Mouse (Mus musculus) kidney, adult 9 months (tissue): ENCODE measurements around the gene Gm44511.
"Not testable (repeated sequence)": the region's sequence is repeated elsewhere in the genome, so short reads cannot be mapped to it uniquely, and the experiment has no call there.

Experiments used
- DNase-seq: peaks from one replicate; pipeline ENCODE4 v3.0.0; 2022

Gm44511 gene

GRCm38 (mm10) chr6:128759221-128759950 is 66.7 kb downstream of the Gm44511 start:
- no peak for DNase-seq

DNA sequence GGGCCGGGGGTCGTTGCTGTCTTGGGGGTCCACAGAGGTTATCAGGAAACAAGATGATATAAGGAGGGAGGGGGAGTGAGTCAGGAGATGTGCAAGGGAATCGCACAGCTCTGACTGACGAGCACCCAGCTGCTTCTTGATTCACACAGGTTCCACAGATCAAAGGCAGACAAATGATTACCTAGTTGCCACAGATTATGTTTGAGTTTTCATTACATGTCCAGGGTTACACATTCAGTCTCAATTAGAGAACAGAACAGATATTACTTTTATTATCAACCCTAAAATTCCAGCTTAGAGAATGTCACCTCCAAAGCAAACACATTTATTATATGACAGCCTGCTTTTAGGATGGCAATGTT is 70.7 kb downstream of the Gm44511 start:
- DNase-seq, result not testable (repeated sequence)

DNA sequence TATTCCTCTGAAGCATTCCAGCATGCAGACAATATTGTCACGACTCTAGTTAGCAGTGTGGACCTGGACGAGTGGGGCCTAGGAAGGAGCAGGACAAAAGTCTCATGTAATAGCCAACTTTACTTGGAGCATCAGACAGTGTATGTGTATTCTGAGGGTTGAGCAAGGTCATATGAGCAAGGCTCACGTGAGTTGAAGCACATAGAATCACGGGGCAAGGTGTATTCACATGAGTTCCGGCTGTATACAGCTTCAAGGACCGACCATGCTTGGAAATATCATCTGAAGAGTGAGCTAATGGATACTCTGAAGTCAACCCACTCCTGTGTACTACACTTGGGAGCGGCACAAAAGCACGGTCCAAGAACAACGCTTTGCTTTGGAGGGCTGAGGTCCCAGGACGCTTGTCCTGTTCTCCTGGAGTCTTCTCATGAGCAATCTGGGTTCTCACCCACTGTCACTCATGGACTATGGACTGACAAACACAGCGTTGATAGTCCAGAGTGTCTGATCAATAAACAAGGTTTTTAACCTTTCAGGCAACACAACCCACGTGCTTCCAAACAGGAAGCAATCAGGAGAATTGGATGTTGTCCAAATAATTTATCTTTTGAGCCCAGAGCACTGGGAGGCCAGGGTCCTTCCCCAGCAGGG is 71.2 kb downstream of the Gm44511 start:
- not testable (repeated sequence) for DNase-seq

DNA sequence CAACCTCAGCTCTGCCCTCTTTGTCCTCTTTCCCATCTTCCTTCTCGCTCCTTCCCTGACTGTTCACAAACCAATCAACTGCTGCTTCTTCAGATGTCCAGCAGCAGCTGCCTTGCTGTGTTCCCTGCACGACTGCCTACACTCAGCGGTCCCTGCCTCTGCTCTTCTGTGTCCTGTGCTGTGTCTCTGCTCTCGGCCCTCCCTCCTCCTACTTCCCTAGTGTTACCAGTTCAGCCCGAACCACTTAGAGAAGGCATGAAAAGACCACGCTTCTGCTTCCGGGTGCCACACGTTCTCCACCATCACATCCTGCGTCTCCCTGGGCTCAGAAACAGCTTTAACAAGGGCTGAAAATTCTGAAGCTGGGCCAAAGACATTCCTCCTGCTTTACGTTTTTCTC is 71.8 kb downstream of the Gm44511 start:
- not testable (repeated sequence) for DNase-seq

DNA sequence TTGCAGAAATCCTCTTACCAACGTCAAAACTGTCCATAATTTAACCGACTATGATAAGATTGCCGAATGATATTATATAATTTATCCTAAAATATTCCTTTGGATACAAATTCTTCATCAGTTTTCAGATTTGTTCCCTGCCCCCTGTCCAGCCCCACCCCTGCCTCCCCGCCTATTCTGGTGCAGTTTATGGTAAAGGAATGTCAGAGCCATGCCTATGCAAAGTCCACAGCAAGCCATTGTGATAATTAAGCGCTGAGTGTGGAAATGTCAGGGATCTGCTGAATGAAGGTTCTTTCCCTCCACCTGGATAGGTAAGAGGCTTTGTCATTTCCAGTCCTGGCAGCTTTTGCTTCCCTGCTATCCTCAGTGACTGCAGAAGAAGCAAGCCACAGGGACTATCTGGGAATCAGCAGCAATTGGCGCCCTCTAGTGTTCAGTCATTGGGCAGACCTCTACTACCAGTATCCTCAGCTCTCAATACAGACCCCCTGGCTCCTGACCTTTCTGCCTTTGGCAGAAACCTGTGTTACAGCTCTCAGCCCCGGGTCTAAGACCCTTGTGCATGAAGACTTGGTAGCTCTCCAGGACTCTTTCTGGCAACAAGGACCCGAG is 72.4 kb downstream of the Gm44511 start:
- peak; percentile 92 for DNase-seq

- not testable (repeated sequence) for DNase-seq
Observed at GRCm38 (mm10) chr6:128747006-128747405, 79.1 kb downstream of the Gm44511 start.

GRCm38 (mm10) chr6:128737445-128737844 is 88.7 kb downstream of the Gm44511 start:
- DNase-seq, result no peak

GRCm38 (mm10) chr6:128736100-128736499 is 90.0 kb downstream of the Gm44511 start:
- DNase-seq, result peak; percentile 24

DNA sequence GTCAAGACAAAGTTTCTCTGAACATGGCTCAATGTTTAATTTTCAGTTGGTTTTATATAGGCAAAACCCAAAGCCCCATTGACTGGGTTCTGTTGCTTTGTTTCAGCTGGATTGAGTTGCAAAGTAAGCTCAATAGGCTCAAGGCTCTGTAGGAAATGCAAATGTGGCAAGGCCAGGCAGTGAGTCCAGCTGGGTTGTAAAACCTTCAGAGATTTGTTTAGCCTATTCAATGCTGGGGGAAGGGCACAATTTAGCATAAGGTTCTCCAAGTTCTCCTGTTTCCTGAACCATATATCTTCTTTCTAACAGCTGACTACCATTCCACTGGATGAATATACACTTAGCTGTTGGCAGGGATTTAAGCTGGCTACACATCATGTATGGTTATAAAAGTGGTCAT is 91.2 kb downstream of the Gm44511 start:
- DNase-seq, result no peak

DNA sequence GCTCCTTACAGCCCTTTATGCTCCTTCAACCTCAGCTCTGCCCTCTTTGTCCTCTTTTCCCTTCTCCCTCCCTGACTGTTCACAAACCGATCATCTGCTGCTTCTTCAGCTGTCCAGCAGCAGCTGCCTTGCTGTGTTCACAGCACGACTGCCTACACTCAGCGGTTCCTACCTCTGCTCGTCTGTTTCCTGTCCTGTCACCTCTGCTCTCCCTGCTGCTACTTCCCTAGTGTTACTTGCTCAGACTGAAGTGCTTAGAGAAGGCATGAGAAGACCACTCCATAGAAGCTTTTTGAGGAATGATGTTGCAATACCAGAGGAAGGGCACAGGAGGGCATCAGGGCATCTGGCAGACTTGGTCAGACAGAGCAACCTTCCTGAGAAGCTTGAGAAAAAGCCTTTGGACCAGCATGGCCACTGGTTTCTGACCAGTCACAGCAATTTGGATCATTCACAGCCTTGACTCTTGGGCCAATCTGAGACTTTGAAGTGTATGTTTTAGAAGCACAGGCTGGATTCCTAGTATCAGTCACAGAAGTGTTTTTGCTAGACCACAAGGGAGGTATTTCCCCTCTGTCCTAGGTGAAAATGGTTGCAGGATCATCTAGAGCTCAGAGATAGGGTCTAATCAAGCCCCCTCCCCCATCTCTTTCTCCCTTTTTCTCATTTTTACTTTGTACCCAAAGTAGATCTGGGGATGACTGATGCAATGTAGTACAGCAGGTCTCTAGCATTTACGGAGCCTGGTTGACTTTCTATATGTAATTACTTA is 92.0 kb downstream of the Gm44511 start:
- no peak for DNase-seq

DNA sequence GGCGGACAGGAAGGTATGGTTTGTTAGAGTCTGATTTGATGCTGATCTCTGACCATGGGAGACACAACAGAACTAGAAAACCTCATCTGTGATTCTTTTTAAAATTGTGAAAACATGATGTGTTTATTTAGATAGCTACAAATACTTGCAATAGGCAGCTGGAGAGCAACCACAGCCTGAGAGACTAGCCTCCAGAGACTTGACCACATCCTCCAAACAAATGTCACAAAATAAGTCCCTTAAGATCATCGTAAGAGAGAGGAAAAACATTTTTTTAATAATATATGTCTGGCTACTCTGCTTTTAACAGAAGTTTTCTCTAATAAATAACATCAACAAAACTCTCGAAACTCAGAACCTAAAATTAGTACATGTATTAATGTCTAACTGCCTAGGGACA is 94.1 kb downstream of the Gm44511 start:
- no peak for DNase-seq
